Mouse (Mus musculus) embryonic facial prominence, embryonic 13.5 days (tissue): ENCODE data around the gene Tmcc3. TPM values are rescaled to one million over a fixed set of nuclear protein-coding genes. Genes with fewer than 3 reads are reported as not detected.

Experiments
- ATAC-seq: fragments of 200-750 bp; cut with Nextera tagmentation; 2 replicates; pipeline ENCODE4 v1.8.0; 2017; ENCODE audit warnings: low read depth; ENCODE audit not compliant: insufficient number of reproducible peaks, insufficient read depth, low FRiP score, low TSS enrichment
- H3K27ac ChIP-seq: fragments of 300-500 bp; sonication (generic); 2 replicates; pipeline ENCODE4 v1.5.1; 2015; ENCODE audit warnings: moderate library complexity, mild to moderate bottlenecking, inconsistent platforms
- H3K27me3 ChIP-seq: fragments of 300-500 bp; sonication (generic); 2 replicates; pipeline ENCODE4 v1.6.1; 2015; ENCODE audit warnings: mild to moderate bottlenecking, inconsistent platforms
- H3K36me3 ChIP-seq: fragments of 300-500 bp; sonication (generic); 2 replicates; pipeline ENCODE4 v1.6.1; 2015; ENCODE audit warnings: mild to moderate bottlenecking, inconsistent platforms
- H3K4me1 ChIP-seq: fragments of 300-500 bp; sonication (generic); 2 replicates; pipeline ENCODE4 v1.6.1; 2015; ENCODE audit warnings: inconsistent platforms
- H3K4me2 ChIP-seq: fragments of 300-500 bp; sonication (generic); 2 replicates; pipeline ENCODE4 v1.6.1; 2015; ENCODE audit warnings: moderate library complexity, mild to moderate bottlenecking, inconsistent platforms
- H3K4me3 ChIP-seq: fragments of 300-500 bp; sonication (generic); 2 replicates; pipeline ENCODE4 v1.5.1; 2015; ENCODE audit warnings: mild to moderate bottlenecking, inconsistent platforms
- H3K9ac ChIP-seq: fragments of 300-500 bp; sonication (generic); 2 replicates; pipeline ENCODE4 v1.6.1; 2015; ENCODE audit warnings: mild to moderate bottlenecking, inconsistent platforms
- H3K9me3 ChIP-seq: fragments of 300-500 bp; sonication (generic); 2 replicates; pipeline ENCODE4 v1.6.1; 2016; ENCODE audit warnings: inconsistent platforms
- WGBS: fragments of 180-500 bp; shearing (Covaris S2); methylation state at CpG from one replicate; pipeline ENCODE4 v1.1.7; 2015; ENCODE audit warnings: mixed read lengths; 5-methylcytosine and 5-hydroxymethylcytosine counted together
- polyA plus RNA-seq: library from polyadenylated mRNA; unstranded; fragments of >200 nt; fragmentation: Nextera tagmentation; extraction: Ambion mirVana; gene quantifications from 2 replicates; pipeline ENCODE4 v1.2.1, GENCODE M21; 2015

Tmcc3 gene
- 5.9 and 7.9 TPM in 2 replicates for polyA plus RNA-seq

DNA sequence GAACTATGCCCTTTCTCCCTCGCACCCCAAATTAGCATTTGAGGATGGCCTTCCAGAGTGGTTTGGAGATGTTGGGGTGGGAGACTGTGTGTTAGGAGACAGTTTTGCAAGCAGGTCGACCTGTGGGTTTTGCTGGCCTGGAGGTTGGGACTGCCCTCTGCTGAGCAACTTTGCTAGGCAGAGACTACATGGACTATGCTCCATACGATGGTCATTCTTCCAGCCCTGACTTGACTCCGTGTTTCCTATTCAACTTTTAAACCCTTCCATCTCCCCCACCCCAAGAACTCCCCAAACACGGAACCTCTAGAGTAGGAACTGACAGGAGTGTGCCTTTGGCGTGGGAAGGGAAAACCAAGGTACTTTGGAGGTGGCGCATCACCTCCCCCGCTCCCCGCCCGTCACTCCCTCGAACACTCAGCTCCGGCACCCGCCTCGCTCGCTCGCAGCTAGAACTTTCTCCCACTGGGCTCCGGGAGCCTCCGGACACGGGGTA lies at the start of gene Tmcc3:
Gene Tmcc3 (plus strand): TSS at position 439 of the 496 bp plus-strand sequence.
- Histone ChIP-seq H3K9ac (peak within 1 kb of the TSS; percentile 69), H3K4me2 (peak within 1 kb of the TSS; percentile 97), H3K4me3 (peak within 1 kb of the TSS; percentile 50), H3K27me3 (peaks cover 43% of the 10 kb centered on the region), H3K36me3 (no peaks in the 10 kb centered on the region), H3K27ac (no peak within 1 kb of the TSS), H3K4me1 (peaks cover 14% of the 10 kb centered on the region), H3K9me3 (no peaks in the 10 kb centered on the region; the same call in 1 of the 2 replicates)
- ATAC-seq: no peak
- WGBS: 3% methylated on average over 19 of the region's 19 CpGs

DNA sequence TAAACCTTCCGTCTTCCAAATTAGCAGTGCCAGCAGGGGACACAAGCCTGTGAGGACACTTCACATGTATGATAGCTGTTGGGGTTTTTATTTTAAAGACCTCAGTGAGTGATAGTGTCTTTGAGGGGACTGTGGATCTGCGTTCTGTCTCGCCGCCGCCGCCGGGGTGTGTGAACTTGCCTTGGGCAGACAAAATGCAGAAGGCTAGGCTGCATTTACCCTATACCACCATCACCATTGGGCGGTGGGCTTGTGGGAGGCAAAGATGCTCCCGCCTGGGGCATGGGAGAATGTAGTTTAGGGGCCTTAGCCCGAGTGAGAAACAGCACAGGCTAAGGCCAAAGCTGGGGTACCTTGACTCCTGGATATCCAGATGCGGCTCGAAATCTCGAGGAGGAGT lies 49.1 kb upstream of the Tmcc3 start:
- H3K9me3 ChIP-seq: no peaks in the 10 kb centered on the region
- no peak overlapping the region for H3K4me2 ChIP-seq
- no peak for ATAC-seq
- H3K27ac ChIP-seq: no peak overlapping the region
- no peak overlapping the region for H3K4me3 ChIP-seq
- WGBS: 88% methylated on average over 13 of the region's 13 CpGs
- H3K4me1 ChIP-seq: no peaks in the 10 kb centered on the region
- no peaks in the 10 kb centered on the region for H3K36me3 ChIP-seq
- H3K9ac ChIP-seq: no peak overlapping the region
- H3K27me3 ChIP-seq: no peaks in the 10 kb centered on the region

- Histone ChIP-seq H3K4me1 (no peaks in the 10 kb centered on the region), H3K27me3 (no peaks in the 10 kb centered on the region), H3K9ac (no peak overlapping the region), H3K9me3 (no peaks in the 10 kb centered on the region), H3K4me2 (no peak overlapping the region), H3K4me3 (no peak overlapping the region), H3K27ac (no peak overlapping the region), H3K36me3 (no peaks in the 10 kb centered on the region)
- ATAC-seq: no peak
- 70% methylated on average over 3 of the region's 3 CpGs for WGBS
These were observed 48.5 kb upstream of the Tmcc3 start for GRCm38 (mm10) chr10:94263211-94263610.

GRCm38 (mm10) chr10:94265656-94266542 lies 45.9 kb upstream of the Tmcc3 start:
- no peak overlapping the region for H3K27ac ChIP-seq
- H3K4me3 ChIP-seq: no peak overlapping the region
- H3K9ac ChIP-seq: no peak overlapping the region
- WGBS: 74% methylated on average over 17 of the region's 17 CpGs
- no peak overlapping the region for H3K4me2 ChIP-seq
- no peaks in the 10 kb centered on the region for H3K36me3 ChIP-seq
- no peak for ATAC-seq
- no peaks in the 10 kb centered on the region for H3K27me3 ChIP-seq
- no peaks in the 10 kb centered on the region for H3K9me3 ChIP-seq
- no peaks in the 10 kb centered on the region for H3K4me1 ChIP-seq

DNA sequence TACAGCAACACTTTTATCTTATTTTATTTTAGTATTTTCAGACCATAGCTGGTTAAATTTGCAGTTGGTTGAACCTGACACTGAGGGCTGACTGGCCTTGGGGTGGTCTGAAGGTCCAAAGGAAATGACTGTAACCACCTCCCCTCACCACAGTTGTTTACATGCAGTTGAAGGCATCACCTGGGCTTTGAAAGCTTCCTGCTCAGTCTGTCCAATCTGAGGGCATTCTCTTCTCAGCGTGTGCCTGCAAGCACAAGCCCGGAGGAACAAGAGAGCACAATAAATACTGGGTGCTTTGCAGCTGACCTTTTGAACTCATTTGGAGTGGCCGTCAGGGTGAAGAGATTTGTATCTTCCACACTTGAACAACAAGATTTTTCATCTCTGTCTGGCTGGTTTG lies 36.4 kb upstream of the Tmcc3 start:
- 32% methylated on average over 3 of the region's 3 CpGs for WGBS
- H3K9ac ChIP-seq: no peak overlapping the region

DNA sequence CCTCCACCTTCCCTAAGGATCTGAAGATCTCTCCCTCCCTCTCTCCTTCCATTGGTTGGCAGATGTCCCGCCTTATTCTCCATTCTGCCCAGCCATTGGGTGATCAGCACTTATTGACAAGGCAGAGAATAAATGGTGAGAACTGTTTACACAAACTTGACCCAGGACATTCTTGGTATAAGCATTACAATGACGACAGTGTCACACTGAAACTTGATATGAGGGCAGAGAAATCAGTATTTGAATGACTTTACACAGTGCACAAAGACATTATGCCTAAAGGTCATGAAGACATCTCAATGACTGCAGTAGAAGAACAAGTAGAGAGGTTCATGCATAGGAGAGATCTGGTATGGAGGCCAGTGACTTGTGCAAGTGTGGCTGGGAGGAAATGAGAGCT lies 35.2 kb upstream of the Tmcc3 start:
- no peaks in the 10 kb centered on the region for H3K27me3 ChIP-seq
- no peak overlapping the region for H3K4me3 ChIP-seq
- ATAC-seq: no peak
- H3K36me3 ChIP-seq: no peaks in the 10 kb centered on the region
- H3K9ac ChIP-seq: no peak overlapping the region
- no peak overlapping the region for H3K27ac ChIP-seq
- no peak overlapping the region for H3K4me2 ChIP-seq
- 51% methylated on average over 2 of the region's 2 CpGs for WGBS
- peaks cover 8% of the 10 kb centered on the region for H3K4me1 ChIP-seq
- H3K9me3 ChIP-seq: no peaks in the 10 kb centered on the region

More for the DNA sequence above, 36.4 kb upstream of the Tmcc3 start:
- no peak overlapping the region for H3K27ac ChIP-seq
- H3K27me3 ChIP-seq: no peaks in the 10 kb centered on the region
- no peaks in the 10 kb centered on the region for H3K36me3 ChIP-seq
- H3K4me1 ChIP-seq: peaks cover 8% of the 10 kb centered on the region
- no peak overlapping the region for H3K4me3 ChIP-seq
- no peaks in the 10 kb centered on the region for H3K9me3 ChIP-seq
- ATAC-seq: no peak
- H3K4me2 ChIP-seq: no peak overlapping the region

- Histone ChIP-seq H3K36me3 (no peaks in the 10 kb centered on the region), H3K27ac (no peak overlapping the region), H3K4me2 (no peak overlapping the region), H3K4me1 (peaks cover 3% of the 10 kb centered on the region), H3K4me3 (no peak overlapping the region), H3K27me3 (no peaks in the 10 kb centered on the region), H3K9me3 (no peaks in the 10 kb centered on the region), H3K9ac (no peak overlapping the region)
- ATAC-seq: no peak
- WGBS: 84% methylated on average over 8 of the region's 8 CpGs
These were observed 29.6 kb upstream of the Tmcc3 start for GRCm38 (mm10) chr10:94282179-94282578.

- Histone ChIP-seq H3K4me3 (no peak overlapping the region), H3K27me3 (no peaks in the 10 kb centered on the region), H3K36me3 (no peaks in the 10 kb centered on the region), H3K4me2 (no peak overlapping the region), H3K4me1 (peaks cover 3% of the 10 kb centered on the region; the same call in 1 of the 2 replicates), H3K27ac (no peak overlapping the region), H3K9me3 (no peaks in the 10 kb centered on the region), H3K9ac (no peak overlapping the region)
- 83% methylated on average over 7 of the region's 7 CpGs for WGBS
- no peak for ATAC-seq
These were observed 29.0 kb upstream of the Tmcc3 start for GRCm38 (mm10) chr10:94282797-94283196.

GRCm38 (mm10) chr10:94294437-94294836 lies 17.3 kb upstream of the Tmcc3 start:
- no peaks in the 10 kb centered on the region for H3K36me3 ChIP-seq
- WGBS: 85% methylated on average over 5 of the region's 5 CpGs
- no peak overlapping the region for H3K4me3 ChIP-seq
- no peak overlapping the region for H3K9ac ChIP-seq
- peaks cover 6% of the 10 kb centered on the region; the same call in 1 of the 2 replicates for H3K4me1 ChIP-seq
- H3K4me2 ChIP-seq: no peak overlapping the region
- no peaks in the 10 kb centered on the region for H3K27me3 ChIP-seq
- no peak for ATAC-seq
- H3K9me3 ChIP-seq: no peaks in the 10 kb centered on the region
- H3K27ac ChIP-seq: no peak overlapping the region

DNA sequence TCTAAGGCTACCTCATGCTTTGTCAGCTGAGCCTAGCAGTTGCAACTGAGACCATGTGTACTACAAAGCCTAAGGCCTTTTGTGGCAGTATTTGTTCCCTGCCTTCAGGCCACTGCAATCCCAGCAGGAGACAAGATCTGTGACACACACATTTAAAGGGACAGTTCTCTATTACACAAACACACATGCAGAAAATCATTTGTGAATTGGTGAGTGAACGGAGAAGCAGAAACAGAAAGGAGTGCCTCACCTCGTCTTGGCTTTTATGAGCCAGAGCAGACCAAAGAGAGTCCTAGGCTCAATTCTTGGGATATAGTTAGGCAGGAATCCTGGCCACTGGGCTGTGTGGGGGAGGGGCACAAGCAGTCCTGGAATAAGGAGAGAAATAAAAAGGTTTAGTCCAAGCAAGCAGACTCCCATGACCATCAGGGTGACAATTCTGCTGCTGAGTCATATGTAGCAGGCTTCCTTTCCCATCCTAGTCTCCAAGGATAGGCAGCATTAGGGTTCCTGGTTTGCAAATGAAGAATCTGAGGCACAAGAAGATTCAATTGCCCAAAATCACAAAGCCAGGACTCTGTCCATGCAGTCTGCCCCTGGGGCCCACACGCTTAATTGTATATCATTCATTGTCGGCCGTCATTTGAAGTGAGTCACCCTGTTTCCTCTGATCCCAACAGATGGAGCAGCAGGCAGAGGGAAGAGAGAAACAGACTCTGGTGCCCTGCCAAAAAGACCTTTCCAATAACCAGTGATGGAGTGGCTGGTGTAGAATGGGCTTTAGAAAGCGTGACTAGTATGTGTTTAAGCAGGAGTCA lies 16.6 kb upstream of the Tmcc3 start:
- Histone ChIP-seq H3K9me3 (no peaks in the 10 kb centered on the region), H3K27ac (no peak overlapping the region), H3K4me3 (no peak overlapping the region), H3K9ac (no peak overlapping the region), H3K4me1 (peaks cover 6% of the 10 kb centered on the region; the same call in 1 of the 2 replicates), H3K27me3 (no peaks in the 10 kb centered on the region), H3K36me3 (no peaks in the 10 kb centered on the region), H3K4me2 (no peak overlapping the region)
- WGBS: 37% methylated on average over 6 of the region's 6 CpGs
- ATAC-seq: no peak

DNA sequence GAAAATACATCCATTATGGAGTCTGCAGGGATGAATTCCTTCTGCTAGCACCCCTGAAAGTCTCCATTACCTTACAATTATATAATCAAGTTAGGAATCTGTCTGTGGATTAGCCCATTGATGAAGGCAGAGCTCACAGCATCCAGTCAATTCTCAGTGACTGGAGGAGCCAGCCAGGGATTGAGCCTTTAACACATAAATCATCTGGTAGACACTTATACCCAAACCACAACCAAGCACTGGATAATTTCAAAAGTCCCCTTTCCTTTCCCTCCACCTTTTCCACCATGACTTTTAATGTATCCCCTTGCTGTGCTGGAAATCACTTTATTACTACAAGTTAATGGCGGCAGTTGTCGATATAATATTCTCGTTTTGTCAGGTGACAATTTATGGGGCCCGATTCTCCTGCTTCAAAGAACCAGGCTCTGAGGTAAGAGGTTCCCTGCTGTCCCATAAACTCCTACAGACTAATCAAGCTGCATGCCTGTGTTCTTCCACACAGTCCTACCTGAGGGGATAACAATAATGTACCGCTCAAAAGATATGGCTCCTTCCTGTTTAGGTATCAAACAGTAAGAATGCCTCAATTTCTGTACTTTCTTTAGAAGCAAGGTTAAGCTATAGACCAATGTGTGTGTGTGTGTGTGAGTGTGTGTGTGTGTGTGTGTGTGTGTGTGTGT lies 15.7 kb upstream of the Tmcc3 start:
- Histone ChIP-seq H3K36me3 (no peaks in the 10 kb centered on the region), H3K9me3 (no peaks in the 10 kb centered on the region), H3K4me1 (peaks cover 6% of the 10 kb centered on the region; the same call in 1 of the 2 replicates), H3K27ac (no peak overlapping the region), H3K27me3 (no peaks in the 10 kb centered on the region), H3K4me3 (no peak overlapping the region), H3K9ac (no peak overlapping the region), H3K4me2 (no peak overlapping the region)
- no peak for ATAC-seq
- 97% methylated on average over 5 of the region's 5 CpGs for WGBS
